Mouse (Mus musculus): ENCODE measurements around the gene Rnf26.

The Rnf26 gene

DNA sequence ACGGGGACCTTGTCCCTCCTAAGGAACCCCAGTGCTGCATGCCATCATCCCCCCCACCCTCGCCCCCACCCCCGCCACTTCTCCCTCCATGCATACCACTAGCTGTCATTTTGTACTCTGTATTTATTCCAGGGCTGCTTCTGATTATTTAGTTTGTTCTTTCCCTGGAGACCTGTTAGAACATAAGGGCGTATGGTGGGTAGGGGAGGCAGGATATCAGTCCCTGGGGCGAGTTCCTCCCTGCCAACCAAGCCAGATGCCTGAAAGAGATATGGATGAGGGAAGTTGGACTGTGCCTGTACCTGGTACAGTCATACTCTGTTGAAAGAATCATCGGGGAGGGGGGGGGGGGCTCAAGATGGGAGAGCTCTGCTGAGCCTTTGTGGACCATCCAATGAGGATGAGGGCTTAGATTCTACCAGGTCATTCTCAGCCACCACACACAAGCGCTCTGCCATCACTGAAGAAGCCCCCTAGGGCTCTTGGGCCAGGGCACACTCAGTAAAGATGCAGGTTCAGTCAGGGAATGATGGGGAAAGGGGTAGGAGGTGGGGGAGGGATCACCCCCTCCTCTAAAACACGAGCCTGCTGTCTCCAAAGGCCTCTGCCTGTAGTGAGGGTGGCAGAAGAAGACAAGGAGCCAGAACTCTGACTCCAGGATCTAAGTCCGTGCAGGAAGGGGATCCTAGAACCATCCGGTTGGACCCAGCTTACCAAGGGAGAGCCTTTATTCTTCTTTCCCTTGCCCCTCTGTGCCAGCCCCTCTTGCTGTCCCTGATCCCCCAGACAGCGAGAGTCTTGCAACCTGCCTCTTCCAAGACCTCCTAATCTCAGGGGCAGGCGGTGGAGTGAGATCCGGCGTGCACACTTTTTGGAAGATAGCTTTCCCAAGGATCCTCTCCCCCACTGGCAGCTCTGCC, 65.5 kb downstream of the Rnf26 start:
- DNase-seq (ENCODE audit: low read depth in 1 of 2, low spot score in 2 of 2), result no peak

DNA sequence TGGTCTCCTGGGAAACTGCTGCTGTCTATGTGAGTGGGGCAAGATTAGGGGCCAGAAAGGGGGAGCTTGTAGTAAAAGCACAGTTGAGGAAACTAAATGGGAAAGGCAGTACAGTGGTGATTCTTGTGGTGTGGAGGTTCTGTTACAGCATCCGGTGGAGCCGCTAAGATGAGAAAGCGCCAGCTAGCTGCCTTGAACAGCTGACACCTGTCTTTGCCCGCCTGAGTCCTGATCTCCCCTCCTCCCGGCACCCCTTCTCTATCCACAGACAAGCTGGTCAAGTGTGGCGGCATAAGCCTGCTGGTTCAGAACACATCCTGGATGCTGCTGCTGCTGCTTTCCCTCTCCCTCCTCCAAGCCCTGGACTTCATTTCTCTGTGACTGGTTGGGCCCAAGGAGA, 66.2 kb downstream of the Rnf26 start:
- no peak for DNase-seq (ENCODE audit: low read depth in 1 of 2, low spot score in 2 of 2)

DNA sequence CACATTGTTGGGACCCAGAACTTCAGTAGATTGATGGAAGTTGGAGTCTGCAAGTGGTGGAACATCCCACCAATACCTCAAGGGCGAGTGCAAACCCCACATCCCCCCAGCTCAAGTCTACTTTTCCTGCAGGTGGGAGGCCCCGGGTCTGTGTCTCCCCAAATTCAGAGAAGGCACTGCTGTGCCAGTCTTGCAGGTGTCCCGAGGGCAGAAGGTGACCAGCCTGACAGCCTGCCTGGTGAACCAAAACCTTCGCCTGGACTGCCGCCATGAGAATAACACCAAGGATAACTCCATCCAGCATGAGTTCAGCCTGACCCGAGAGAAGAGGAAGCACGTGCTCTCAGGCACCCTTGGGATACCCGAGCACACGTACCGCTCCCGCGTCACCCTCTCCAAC, 66.9 kb downstream of the Rnf26 start:
- DNase-seq (ENCODE audit: low read depth in 1 of 2, low spot score in 2 of 2), result no peak

DNA sequence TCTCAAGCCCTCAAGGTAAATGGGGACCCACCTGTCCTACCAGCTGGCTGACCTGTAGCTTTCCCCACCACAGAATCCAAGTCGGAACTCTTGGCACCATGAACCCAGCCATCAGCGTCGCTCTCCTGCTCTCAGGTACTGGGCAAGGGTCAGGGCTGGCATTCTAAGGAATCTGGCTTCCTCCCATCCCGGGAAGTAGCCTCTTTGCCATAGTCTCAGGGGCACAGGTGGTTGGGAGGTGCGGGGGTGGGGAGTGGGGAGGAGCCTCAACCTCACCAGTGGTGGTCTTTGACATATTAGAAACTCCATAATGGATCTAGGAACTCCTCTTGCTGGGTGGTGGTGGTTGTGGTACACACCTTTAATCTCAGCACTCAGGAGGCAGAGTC, 67.4 kb downstream of the Rnf26 start:
- DNase-seq (ENCODE audit: low read depth in 1 of 2, low spot score in 2 of 2), result no peak

Data from monocyte, adult 2 months (primary cell).